Mouse (Mus musculus) intestine, embryonic 14.5 days (tissue): ENCODE data around the gene Ak7. TPM values are rescaled to one million over a fixed set of nuclear protein-coding genes. Genes with fewer than 3 reads are reported as not detected.
A peak's percentile ranks its signal among the peaks of the same experiment; 100 is the strongest.

Experiments used
- ATAC-seq: fragments of 200-750 bp; cut with Nextera tagmentation; replicated peaks from 2 replicates; pipeline ENCODE4 v1.8.0; 2017; ENCODE audit warnings: low read depth, moderate number of reproducible peaks, moderate TSS enrichment, moderate library complexity; ENCODE audit not compliant: low FRiP score, low TSS enrichment
- DNase-seq: peaks from one replicate; pipeline ENCODE4 v3.0.0-alpha.2; 2018; ENCODE audit warnings: low spot score
- H3K27ac ChIP-seq: fragments of 300-500 bp; sonication (generic); 2 replicates; pipeline ENCODE4 v1.5.1; 2014; ENCODE audit warnings: low read depth, mild to moderate bottlenecking, control low read depth
- H3K27me3 ChIP-seq: fragments of 300-500 bp; sonication (generic); replicated peaks from 2 replicates; pipeline ENCODE4 v1.6.1; 2014; ENCODE audit warnings: low read length, control low read depth; ENCODE audit not compliant: control insufficient read depth, insufficient read depth
- H3K36me3 ChIP-seq: fragments of 300-500 bp; sonication (generic); 2 replicates; pipeline ENCODE4 v1.6.1; 2014; ENCODE audit warnings: low read length, control low read depth; ENCODE audit not compliant: control insufficient read depth, insufficient read depth
- H3K4me1 ChIP-seq: fragments of 300-500 bp; sonication (generic); replicated peaks from 2 replicates; pipeline ENCODE4 v1.6.1; 2014; ENCODE audit warnings: low read length, control low read depth, mixed read lengths; ENCODE audit not compliant: control insufficient read depth, insufficient read depth
- H3K4me2 ChIP-seq: fragments of 300-500 bp; sonication (generic); 2 replicates; pipeline ENCODE4 v1.6.1; 2014; ENCODE audit warnings: low read length
- H3K4me3 ChIP-seq: fragments of 300-500 bp; sonication (generic); 2 replicates; pipeline ENCODE4 v1.5.1; 2014; ENCODE audit warnings: low read depth, low read length, control low read depth, mixed read lengths
- H3K9ac ChIP-seq: fragments of 300-500 bp; sonication (generic); 2 replicates; pipeline ENCODE4 v1.6.1; 2014; ENCODE audit warnings: mild to moderate bottlenecking, low read length
- H3K9me3 ChIP-seq: fragments of 300-500 bp; sonication (generic); 2 replicates; pipeline ENCODE4 v1.6.1; 2016; ENCODE audit warnings: low read length, control low read depth; ENCODE audit not compliant: control insufficient read depth
- WGBS: fragments of 180-500 bp; shearing (Covaris S2); extraction: QIAGEN DNeasy Blood & Tissue Kit; methylation state at CpG from one replicate; pipeline ENCODE4 v1.1.7; 2014; 5-methylcytosine and 5-hydroxymethylcytosine counted together
- polyA plus RNA-seq: library from polyadenylated mRNA; unstranded; fragments of >200 nt; fragmentation: Nextera tagmentation; extraction: Ambion mirVana; gene quantifications from 2 replicates; pipeline ENCODE4 v1.2.1, GENCODE M21; 2014

The Ak7 gene
- polyA plus RNA-seq, 1 experiment from 2014 or later: 0.37 TPM

GRCm38 (mm10) chr12:105786113-105786512, 80.3 kb downstream of the Ak7 start:
- ATAC-seq (no peak), DNase-seq (no peak)
- Histone ChIP-seq H3K27ac (no peak overlapping the region), H3K4me1 (peaks cover 7% of the 10 kb centered on the region; the same call in 1 of the 2 replicates), H3K36me3 (peaks cover 4% of the 10 kb centered on the region; the same call in 1 of the 2 replicates), H3K9ac (peak overlapping the region; percentile 94), H3K4me2 (peak overlapping the region; percentile 73), H3K9me3 (no peaks in the 10 kb centered on the region), H3K27me3 (no peaks in the 10 kb centered on the region), H3K4me3 (peak overlapping the region; percentile 89)
- 57% methylated on average over 1 of the region's 1 CpGs for WGBS

- no peak for DNase-seq
- H3K4me3 ChIP-seq: no peak overlapping the region
- no peak overlapping the region for H3K27ac ChIP-seq
Measured at GRCm38 (mm10) chr12:105787626-105788025, 81.8 kb downstream of the Ak7 start.

GRCm38 (mm10) chr12:105789885-105790284, 84.1 kb downstream of the Ak7 start:
- H3K36me3 ChIP-seq: peaks cover 4% of the 10 kb centered on the region; the same call in 1 of the 2 replicates
- 86% methylated on average over 6 of the region's 6 CpGs for WGBS
- no peak overlapping the region for H3K4me2 ChIP-seq
- no peak overlapping the region for H3K9ac ChIP-seq
- H3K4me3 ChIP-seq: no peak overlapping the region
- no peak overlapping the region for H3K27ac ChIP-seq
- no peak for ATAC-seq
- H3K27me3 ChIP-seq: no peaks in the 10 kb centered on the region
- no peak for DNase-seq
- no peaks in the 10 kb centered on the region for H3K9me3 ChIP-seq
- peaks cover 7% of the 10 kb centered on the region; the same call in 1 of the 2 replicates for H3K4me1 ChIP-seq

More at GRCm38 (mm10) chr12:105787626-105788025, 81.8 kb downstream of the Ak7 start:
- no peak for ATAC-seq
- Histone ChIP-seq H3K9me3 (no peaks in the 10 kb centered on the region), H3K4me2 (no peak overlapping the region), H3K36me3 (peaks cover 4% of the 10 kb centered on the region; the same call in 1 of the 2 replicates), H3K4me1 (peaks cover 7% of the 10 kb centered on the region; the same call in 1 of the 2 replicates), H3K9ac (no peak overlapping the region), H3K27me3 (no peaks in the 10 kb centered on the region)
- WGBS: 93% methylated on average over 2 of the region's 2 CpGs

- H3K27ac ChIP-seq: no peak overlapping the region
- no peak overlapping the region for H3K4me3 ChIP-seq
- H3K9me3 ChIP-seq: no peaks in the 10 kb centered on the region
- H3K36me3 ChIP-seq: peaks cover 8% of the 10 kb centered on the region
- H3K27me3 ChIP-seq: no peaks in the 10 kb centered on the region
- WGBS: 85% methylated on average over 2 of the region's 2 CpGs
- no peak overlapping the region for H3K9ac ChIP-seq
- no peak for ATAC-seq
- H3K4me1 ChIP-seq: no peaks in the 10 kb centered on the region
- no peak overlapping the region for H3K4me2 ChIP-seq
- DNase-seq: no peak
Measured at GRCm38 (mm10) chr12:105794896-105795295, 89.1 kb downstream of the Ak7 start.

GRCm38 (mm10) chr12:105798001-105798400, 92.2 kb downstream of the Ak7 start:
- ATAC-seq: 0 out of 2 replicates have a peak, but pooled peaks have one; percentile 9

GRCm38 (mm10) chr12:105805790-105806189, 100.0 kb downstream of the Ak7 start:
- H3K27ac ChIP-seq: no peak overlapping the region
- no peaks in the 10 kb centered on the region for H3K4me1 ChIP-seq
- no peak overlapping the region for H3K4me2 ChIP-seq
- DNase-seq (no peak), ATAC-seq (no peak)
- no peaks in the 10 kb centered on the region for H3K27me3 ChIP-seq
- H3K36me3 ChIP-seq: peaks cover 90% of the 10 kb centered on the region
- WGBS: 83% methylated on average over 3 of the region's 3 CpGs
- no peak overlapping the region for H3K4me3 ChIP-seq
- H3K9ac ChIP-seq: no peak overlapping the region
- H3K9me3 ChIP-seq: no peaks in the 10 kb centered on the region

More at GRCm38 (mm10) chr12:105798001-105798400, 92.2 kb downstream of the Ak7 start:
- H3K4me2 ChIP-seq: no peak overlapping the region
- DNase-seq: no peak
- H3K9ac ChIP-seq: no peak overlapping the region
- H3K27ac ChIP-seq: no peak overlapping the region
- H3K27me3 ChIP-seq: no peaks in the 10 kb centered on the region
- H3K4me1 ChIP-seq: no peaks in the 10 kb centered on the region
- H3K4me3 ChIP-seq: no peak overlapping the region
- H3K36me3 ChIP-seq: peaks cover 34% of the 10 kb centered on the region
- H3K9me3 ChIP-seq: no peaks in the 10 kb centered on the region

GRCm38 (mm10) chr12:105806205-105806604, 100.4 kb downstream of the Ak7 start:
- ATAC-seq (no peak), DNase-seq (no peak)
- Histone ChIP-seq H3K27ac (no peak overlapping the region), H3K4me3 (no peak overlapping the region), H3K4me2 (no peak overlapping the region), H3K9ac (no peak overlapping the region), H3K36me3 (peaks cover 90% of the 10 kb centered on the region), H3K4me1 (no peaks in the 10 kb centered on the region), H3K27me3 (no peaks in the 10 kb centered on the region), H3K9me3 (no peaks in the 10 kb centered on the region)
- 94% methylated on average over 3 of the region's 3 CpGs for WGBS

GRCm38 (mm10) chr12:105807416-105807815, 101.6 kb downstream of the Ak7 start:
- ATAC-seq (no peak), DNase-seq (no peak)
- H3K4me3 ChIP-seq: no peak overlapping the region
- no peak overlapping the region for H3K27ac ChIP-seq
- H3K9me3 ChIP-seq: no peaks in the 10 kb centered on the region
- peaks cover 90% of the 10 kb centered on the region for H3K36me3 ChIP-seq
- no peaks in the 10 kb centered on the region for H3K27me3 ChIP-seq
- H3K4me1 ChIP-seq: no peaks in the 10 kb centered on the region
- H3K9ac ChIP-seq: no peak overlapping the region
- WGBS: 88% methylated on average over 7 of the region's 7 CpGs
- no peak overlapping the region for H3K4me2 ChIP-seq

GRCm38 (mm10) chr12:105808945-105809344, 103.2 kb downstream of the Ak7 start:
- DNase-seq (no peak), ATAC-seq (no peak)
- peaks cover 98% of the 10 kb centered on the region for H3K36me3 ChIP-seq
- H3K27me3 ChIP-seq: no peaks in the 10 kb centered on the region
- H3K9me3 ChIP-seq: no peaks in the 10 kb centered on the region
- 68% methylated on average over 3 of the region's 3 CpGs for WGBS
- H3K27ac ChIP-seq: no peak overlapping the region
- H3K4me1 ChIP-seq: no peaks in the 10 kb centered on the region
- H3K4me2 ChIP-seq: no peak overlapping the region
- no peak overlapping the region for H3K4me3 ChIP-seq
- no peak overlapping the region for H3K9ac ChIP-seq
